Mouse (Mus musculus) neural tube, embryonic 13.5 days (tissue): Measurements from ENCODE around the gene Klhl3. TPM values are rescaled to one million over a fixed set of nuclear protein-coding genes. Genes with fewer than 3 reads are reported as not detected.

Experiments used
- ATAC-seq: fragments of 200-750 bp; cut with Nextera tagmentation; 2 replicates; pipeline ENCODE4 v1.8.0; 2017; ENCODE audit warnings: low read depth, mild to moderate bottlenecking, moderate TSS enrichment, moderate library complexity
- H3K27ac ChIP-seq: fragments of 300-500 bp; sonication (generic); replicated peaks from 2 replicates; pipeline ENCODE4 v1.5.1; 2015; ENCODE audit warnings: moderate library complexity, mild to moderate bottlenecking, inconsistent platforms
- H3K27me3 ChIP-seq: fragments of 300-500 bp; sonication (generic); 2 replicates; pipeline ENCODE4 v1.6.1; 2015; ENCODE audit warnings: mild to moderate bottlenecking, inconsistent platforms
- H3K36me3 ChIP-seq: fragments of 300-500 bp; sonication (generic); 2 replicates; pipeline ENCODE4 v1.6.1; 2015; ENCODE audit warnings: mild to moderate bottlenecking, inconsistent platforms
- H3K4me1 ChIP-seq: fragments of 300-500 bp; sonication (generic); replicated peaks from 2 replicates; pipeline ENCODE4 v1.6.1; 2015; ENCODE audit warnings: inconsistent platforms
- H3K4me2 ChIP-seq: fragments of 300-500 bp; sonication (generic); 2 replicates; pipeline ENCODE4 v1.6.1; 2015; ENCODE audit warnings: inconsistent platforms, mild to moderate bottlenecking, moderate library complexity
- H3K4me3 ChIP-seq: fragments of 300-500 bp; sonication (generic); 2 replicates; pipeline ENCODE4 v1.5.1; 2015; ENCODE audit warnings: mild to moderate bottlenecking, inconsistent platforms
- H3K9ac ChIP-seq: fragments of 300-500 bp; sonication (generic); 2 replicates; pipeline ENCODE4 v1.6.1; 2015; ENCODE audit warnings: moderate library complexity, mild to moderate bottlenecking, inconsistent platforms
- H3K9me3 ChIP-seq: fragments of 300-500 bp; sonication (generic); 2 replicates; pipeline ENCODE4 v1.6.1; 2016; ENCODE audit warnings: inconsistent platforms
- WGBS: fragments of 180-500 bp; shearing (Covaris S2); methylation state at CpG from one replicate; pipeline ENCODE4 v1.1.7; 2015; 5-methylcytosine and 5-hydroxymethylcytosine counted together
- polyA plus RNA-seq: library from polyadenylated mRNA; unstranded; fragments of >200 nt; fragmentation: Nextera tagmentation; extraction: Ambion mirVana; gene quantifications from 2 replicates; pipeline ENCODE4 v1.2.1, GENCODE M21; 2015

Gene Klhl3
- polyA plus RNA-seq, 1 experiment from 2014 or later, result 11.5 TPM

DNA sequence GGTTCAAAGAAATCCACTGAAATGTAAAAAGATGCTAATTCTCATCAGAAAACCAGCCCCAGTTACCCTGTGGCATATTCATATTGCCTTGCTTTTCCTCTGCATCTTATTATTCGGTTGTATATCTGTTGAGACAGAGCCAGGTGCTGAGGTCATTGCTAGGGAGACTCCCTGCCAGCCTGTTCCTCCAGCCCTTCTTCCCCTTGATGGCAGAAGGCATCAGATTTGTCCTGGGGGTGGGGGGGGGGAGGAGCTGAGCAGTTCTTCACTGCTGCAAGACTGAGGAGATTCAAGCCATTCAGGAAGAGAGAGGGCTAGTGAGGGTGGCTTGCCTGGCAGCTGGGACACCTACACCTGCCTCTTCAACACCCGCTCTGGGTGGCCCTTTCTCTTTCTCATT lies 101.9 kb downstream of the Klhl3 start:
- Histone ChIP-seq H3K4me1 (no peaks in the 10 kb centered on the region), H3K36me3 (peaks cover 4% of the 10 kb centered on the region; the same call in 1 of the 2 replicates), H3K9ac (no peak overlapping the region), H3K9me3 (no peaks in the 10 kb centered on the region), H3K27me3 (no peaks in the 10 kb centered on the region), H3K4me2 (no peak overlapping the region), H3K27ac (no peak overlapping the region), H3K4me3 (no peak overlapping the region)
- ATAC-seq, result no peak
- 67% methylated on average over 2 of the region's 2 CpGs for WGBS

DNA sequence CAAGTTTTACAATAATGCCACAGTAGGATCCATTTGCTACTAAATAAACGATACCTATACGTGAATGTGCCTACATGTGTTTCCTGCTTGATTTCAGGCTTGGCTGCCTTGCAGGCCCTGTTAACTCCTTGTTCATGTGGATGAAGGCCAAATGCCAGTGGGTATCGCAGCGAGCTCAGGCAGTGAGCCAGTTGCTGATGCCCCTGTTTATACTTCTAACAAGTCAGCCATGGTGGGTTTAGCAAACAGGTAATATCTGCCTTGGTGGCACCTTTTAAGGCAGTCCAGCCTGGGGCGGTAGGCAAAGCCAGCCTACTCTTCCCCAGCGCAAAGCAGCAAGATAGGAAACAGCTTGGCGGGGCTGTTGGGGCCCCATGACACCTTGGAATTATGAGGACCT lies 103.0 kb downstream of the Klhl3 start:
- H3K4me2 ChIP-seq, result no peak overlapping the region
- ATAC-seq, result no peak
- no peak overlapping the region for H3K4me3 ChIP-seq
- peaks cover 4% of the 10 kb centered on the region; the same call in 1 of the 2 replicates for H3K36me3 ChIP-seq
- 89% methylated on average over 7 of the region's 7 CpGs for WGBS
- H3K27me3 ChIP-seq, result no peaks in the 10 kb centered on the region
- no peak overlapping the region for H3K9ac ChIP-seq
- H3K4me1 ChIP-seq, result no peaks in the 10 kb centered on the region
- H3K27ac ChIP-seq, result no peak overlapping the region
- no peaks in the 10 kb centered on the region for H3K9me3 ChIP-seq

DNA sequence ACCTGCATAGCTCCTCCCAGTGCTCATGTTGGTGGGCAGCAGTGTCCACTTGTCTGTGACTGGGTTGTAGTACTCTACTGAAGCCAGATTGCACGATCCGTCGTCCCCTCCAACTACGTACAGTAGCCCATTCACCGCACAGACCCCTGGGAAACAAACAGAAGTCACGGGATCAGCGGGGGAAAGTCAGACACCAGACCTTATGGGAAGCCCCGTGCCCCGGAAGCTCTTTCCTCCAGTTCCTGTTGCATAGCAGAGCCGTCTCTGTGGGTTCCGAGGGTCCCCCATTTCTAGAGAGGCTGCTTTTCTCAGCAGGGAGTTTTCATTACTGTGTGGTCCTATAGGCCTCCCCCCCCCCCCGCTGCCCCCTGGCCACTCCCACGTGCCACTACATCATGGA lies 104.1 kb downstream of the Klhl3 start:
- 77% methylated on average over 13 of the region's 13 CpGs for WGBS
- no peak overlapping the region for H3K4me3 ChIP-seq
- peaks cover 12% of the 10 kb centered on the region for H3K36me3 ChIP-seq
- no peaks in the 10 kb centered on the region for H3K4me1 ChIP-seq
- H3K27me3 ChIP-seq, result no peaks in the 10 kb centered on the region
- no peak overlapping the region for H3K9ac ChIP-seq
- no peak for ATAC-seq
- no peak overlapping the region for H3K4me2 ChIP-seq
- no peaks in the 10 kb centered on the region for H3K9me3 ChIP-seq
- H3K27ac ChIP-seq, result no peak overlapping the region

- peaks cover 19% of the 10 kb centered on the region for H3K36me3 ChIP-seq
- no peaks in the 10 kb centered on the region for H3K27me3 ChIP-seq
- no peak overlapping the region for H3K27ac ChIP-seq
- H3K4me1 ChIP-seq, result no peaks in the 10 kb centered on the region; the same call in 1 of the 2 replicates
- no peak overlapping the region for H3K4me2 ChIP-seq
- 87% methylated on average over 5 of the region's 5 CpGs for WGBS
- no peak overlapping the region for H3K4me3 ChIP-seq
- no peak overlapping the region for H3K9ac ChIP-seq
- no peaks in the 10 kb centered on the region for H3K9me3 ChIP-seq
- no peak for ATAC-seq
Observed at GRCm38 (mm10) chr13:58008038-58008364, 105.4 kb downstream of the Klhl3 start.

DNA sequence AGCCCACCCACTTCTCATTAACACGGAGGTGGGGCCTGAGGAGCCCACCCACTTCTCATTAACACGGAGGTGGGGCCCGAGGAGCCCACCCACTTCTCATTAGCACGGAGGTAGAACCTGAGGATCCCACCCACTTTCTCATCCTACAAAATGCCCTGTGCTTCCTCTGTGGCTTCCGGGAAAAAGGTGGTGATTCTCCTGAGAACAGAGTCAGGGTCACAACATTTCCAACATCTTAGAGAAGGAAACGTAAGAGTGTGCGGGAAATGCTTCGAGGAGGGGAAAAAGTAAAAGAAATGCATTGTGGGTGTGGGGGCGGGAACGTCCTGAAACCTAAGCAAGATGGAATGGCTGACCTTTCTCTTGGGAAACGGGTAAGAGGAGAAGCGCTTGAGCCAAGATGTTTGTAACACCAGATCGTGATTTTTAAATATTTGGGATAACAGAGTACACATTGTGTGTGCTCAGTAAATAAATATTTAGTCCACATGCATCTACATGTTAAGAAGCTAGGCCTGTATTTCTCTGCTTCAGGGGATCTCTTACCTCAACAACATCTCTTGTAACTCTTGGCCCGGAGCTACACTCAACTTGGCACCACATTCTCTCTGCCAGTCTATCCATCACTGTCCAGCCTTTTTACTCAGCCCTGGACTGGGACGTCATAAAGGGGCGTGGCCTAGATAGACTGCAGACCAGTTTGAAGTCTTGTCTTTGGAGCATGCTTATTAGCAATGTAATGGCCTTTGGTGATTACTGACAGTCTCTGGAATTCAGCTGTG lies 105.9 kb downstream of the Klhl3 start:
- Histone ChIP-seq H3K27me3 (no peaks in the 10 kb centered on the region), H3K27ac (no peak overlapping the region), H3K4me1 (no peaks in the 10 kb centered on the region; the same call in 1 of the 2 replicates), H3K36me3 (peaks cover 19% of the 10 kb centered on the region), H3K9me3 (no peaks in the 10 kb centered on the region), H3K4me2 (no peak overlapping the region), H3K4me3 (no peak overlapping the region), H3K9ac (no peak overlapping the region)
- WGBS, result 57% methylated on average over 16 of the region's 16 CpGs
- ATAC-seq, result no peak

- no peak for ATAC-seq
Observed at GRCm38 (mm10) chr13:58001792-58002191, 111.6 kb downstream of the Klhl3 start.

DNA sequence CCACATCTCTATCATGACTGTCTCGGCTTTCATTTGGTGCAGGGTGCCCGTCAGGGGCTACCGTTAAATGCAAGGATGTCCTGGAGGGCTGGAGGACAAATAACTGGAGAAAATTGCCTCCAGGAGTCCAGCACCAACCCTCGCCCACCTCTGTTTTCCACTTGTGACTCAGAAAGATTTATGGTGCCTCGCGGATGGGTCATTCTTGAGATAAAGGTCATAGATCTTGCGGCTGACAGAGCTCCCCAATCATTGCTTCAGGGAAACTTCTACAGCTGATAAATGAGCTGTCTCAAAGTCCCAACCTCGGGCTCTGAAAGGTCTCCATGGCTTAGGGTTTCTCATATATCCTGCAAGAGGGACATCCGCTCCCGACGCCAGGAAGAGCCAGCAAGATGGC lies 116.9 kb downstream of the Klhl3 start:
- Histone ChIP-seq H3K4me2 (no peak overlapping the region), H3K27ac (no peak overlapping the region), H3K9ac (no peak overlapping the region), H3K4me3 (no peak overlapping the region), H3K36me3 (no peaks in the 10 kb centered on the region), H3K4me1 (peaks cover 14% of the 10 kb centered on the region; the same call in 1 of the 2 replicates), H3K9me3 (no peaks in the 10 kb centered on the region), H3K27me3 (no peaks in the 10 kb centered on the region)
- WGBS, result 48% methylated on average over 11 of the region's 11 CpGs
- no peak for ATAC-seq

More at GRCm38 (mm10) chr13:58001792-58002191, 111.6 kb downstream of the Klhl3 start:
- H3K4me2 ChIP-seq, result no peak overlapping the region
- H3K9me3 ChIP-seq, result no peaks in the 10 kb centered on the region
- H3K36me3 ChIP-seq, result peaks cover 15% of the 10 kb centered on the region; the same call in 1 of the 2 replicates
- H3K4me1 ChIP-seq, result peaks cover 2% of the 10 kb centered on the region; the same call in 1 of the 2 replicates
- H3K27ac ChIP-seq, result no peak overlapping the region
- no peak overlapping the region for H3K9ac ChIP-seq
- H3K27me3 ChIP-seq, result no peaks in the 10 kb centered on the region
- 86% methylated on average over 3 of the region's 3 CpGs for WGBS
- no peak overlapping the region for H3K4me3 ChIP-seq

GRCm38 (mm10) chr13:57995864-57996263 lies 117.5 kb downstream of the Klhl3 start:
- peak; percentile 38; the same call in 1 of the 2 replicates for ATAC-seq
- Histone ChIP-seq H3K4me3 (no peak overlapping the region), H3K27me3 (no peaks in the 10 kb centered on the region), H3K27ac (peak overlapping the region; percentile 1; the same call in 1 of the 2 replicates), H3K36me3 (no peaks in the 10 kb centered on the region), H3K4me1 (peaks cover 14% of the 10 kb centered on the region; the same call in 1 of the 2 replicates), H3K9me3 (no peaks in the 10 kb centered on the region), H3K4me2 (no peak overlapping the region), H3K9ac (0 out of 2 replicates have a peak overlapping the region, but pooled peaks have one; percentile 3)
- 55% methylated on average over 13 of the region's 13 CpGs for WGBS

DNA sequence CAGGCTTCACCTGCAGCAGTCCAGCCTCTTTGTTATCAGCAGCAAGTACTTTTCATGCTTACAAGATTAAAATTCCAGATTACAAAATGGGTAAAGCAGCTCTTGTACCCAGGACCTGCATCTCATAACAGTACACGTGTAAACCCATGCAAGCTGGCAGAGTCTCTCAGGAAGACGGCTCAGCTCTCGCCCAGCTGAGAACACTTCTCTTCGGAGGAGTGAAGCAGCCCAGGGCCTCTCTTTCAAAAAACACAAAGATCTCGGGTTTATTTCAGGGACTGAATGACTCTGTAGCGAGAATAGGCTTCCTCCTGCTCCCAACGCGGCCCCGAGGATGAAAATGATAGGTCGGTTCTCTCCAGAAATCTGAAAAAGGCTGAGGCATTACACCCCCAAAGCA lies 128.8 kb downstream of the Klhl3 start:
- Histone ChIP-seq H3K9ac (no peak overlapping the region), H3K4me1 (peaks cover 33% of the 10 kb centered on the region; the same call in 1 of the 2 replicates), H3K27ac (no peak overlapping the region; the same call in 1 of the 2 replicates), H3K36me3 (no peaks in the 10 kb centered on the region), H3K9me3 (no peaks in the 10 kb centered on the region), H3K4me3 (no peak overlapping the region), H3K27me3 (no peaks in the 10 kb centered on the region), H3K4me2 (no peak overlapping the region)
- 46% methylated on average over 10 of the region's 10 CpGs for WGBS
- ATAC-seq, result no peak

GRCm38 (mm10) chr13:57984163-57984562 lies 129.2 kb downstream of the Klhl3 start:
- 64% methylated on average over 8 of the region's 8 CpGs for WGBS
- no peak for ATAC-seq
- Histone ChIP-seq H3K27me3 (no peaks in the 10 kb centered on the region), H3K36me3 (no peaks in the 10 kb centered on the region), H3K27ac (no peak overlapping the region), H3K9me3 (no peaks in the 10 kb centered on the region), H3K9ac (no peak overlapping the region), H3K4me1 (peaks cover 33% of the 10 kb centered on the region; the same call in 1 of the 2 replicates), H3K4me2 (no peak overlapping the region), H3K4me3 (no peak overlapping the region)

GRCm38 (mm10) chr13:57983330-57983729 lies 130.1 kb downstream of the Klhl3 start:
- Histone ChIP-seq H3K36me3 (no peaks in the 10 kb centered on the region), H3K4me1 (peaks cover 33% of the 10 kb centered on the region; the same call in 1 of the 2 replicates), H3K27ac (no peak overlapping the region), H3K9me3 (no peaks in the 10 kb centered on the region), H3K9ac (no peak overlapping the region), H3K27me3 (no peaks in the 10 kb centered on the region), H3K4me3 (no peak overlapping the region), H3K4me2 (no peak overlapping the region)
- 45% methylated on average over 12 of the region's 12 CpGs for WGBS
- peak; percentile 52 for ATAC-seq

GRCm38 (mm10) chr13:57982904-57983303 lies 130.5 kb downstream of the Klhl3 start:
- H3K4me2 ChIP-seq, result no peak overlapping the region
- no peak overlapping the region for H3K4me3 ChIP-seq
- H3K27me3 ChIP-seq, result no peaks in the 10 kb centered on the region
- no peak for ATAC-seq
- H3K9me3 ChIP-seq, result no peaks in the 10 kb centered on the region
- H3K9ac ChIP-seq, result no peak overlapping the region
- 53% methylated on average over 11 of the region's 11 CpGs for WGBS
- peak overlapping the region; percentile 46; the same call in 1 of the 2 replicates for H3K27ac ChIP-seq
- peaks cover 33% of the 10 kb centered on the region; the same call in 1 of the 2 replicates for H3K4me1 ChIP-seq
- H3K36me3 ChIP-seq, result no peaks in the 10 kb centered on the region
